Mouse (Mus musculus): ENCODE data around the gene Cep128. TPM values are rescaled to one million over a fixed set of nuclear protein-coding genes. Genes with fewer than 3 reads are reported as not detected.

Cep128 gene
- polyA plus RNA-seq, 1 experiment from 2014 or later = 5.5 TPM

DNA sequence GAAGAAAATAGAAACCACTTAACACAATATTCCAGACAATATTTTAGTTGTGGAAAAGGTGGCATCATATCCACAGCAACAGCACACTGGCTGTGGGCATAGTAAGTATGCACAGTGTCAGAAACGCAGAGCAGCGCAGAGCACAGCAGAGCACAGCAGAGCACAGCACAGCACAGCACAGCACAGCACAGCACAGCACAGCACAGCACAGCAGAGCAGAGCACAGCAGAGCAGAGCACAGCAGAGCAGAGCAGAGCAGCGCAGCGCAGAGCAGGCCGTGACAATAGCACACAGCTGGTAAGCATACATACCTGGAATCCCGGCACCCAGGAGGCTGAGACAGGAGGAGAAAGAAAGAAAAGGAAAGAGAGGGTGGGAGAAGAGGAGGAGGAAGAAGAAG is 129.4 kb downstream of the Cep128 start:
- WGBS = 94% methylated on average over 6 of the region's 6 CpGs

GRCm38 (mm10) chr12:91220609-91221008 is 163.6 kb downstream of the Cep128 start:
- H3K27ac ChIP-seq = no peak overlapping the region
- H3K9ac ChIP-seq (replicated peaks) = no peak overlapping the region
- H3K4me3 ChIP-seq (replicated peaks) = no peak overlapping the region
- H3K27me3 ChIP-seq = no peaks in the 10 kb centered on the region
- no peaks in the 10 kb centered on the region for H3K4me1 ChIP-seq (replicated peaks)
- no peaks in the 10 kb centered on the region for H3K9me3 ChIP-seq
- no peak for ATAC-seq
- 84% methylated on average over 7 of the region's 7 CpGs for WGBS
- H3K4me2 ChIP-seq (replicated peaks) = no peak overlapping the region
- peaks cover 3% of the 10 kb centered on the region; the same call in 1 of the 2 replicates for H3K36me3 ChIP-seq

More for the DNA sequence above, 129.4 kb downstream of the Cep128 start:
- Histone ChIP-seq H3K4me2 (replicated peaks) (no peak overlapping the region), H3K36me3 (no peaks in the 10 kb centered on the region), H3K27ac (no peak overlapping the region), H3K27me3 (no peaks in the 10 kb centered on the region), H3K4me1 (replicated peaks) (no peaks in the 10 kb centered on the region), H3K9ac (replicated peaks) (no peak overlapping the region), H3K4me3 (replicated peaks) (no peak overlapping the region), H3K9me3 (no peaks in the 10 kb centered on the region)
- ATAC-seq = no peak

- H3K9me3 ChIP-seq = no peaks in the 10 kb centered on the region
- no peaks in the 10 kb centered on the region for H3K27me3 ChIP-seq
- H3K36me3 ChIP-seq = no peaks in the 10 kb centered on the region
- no peak overlapping the region for H3K4me3 ChIP-seq (replicated peaks)
- no peak overlapping the region for H3K9ac ChIP-seq (replicated peaks)
- WGBS = 94% methylated on average over 3 of the region's 3 CpGs
- H3K4me1 ChIP-seq (replicated peaks) = no peaks in the 10 kb centered on the region
- H3K4me2 ChIP-seq (replicated peaks) = no peak overlapping the region
- no peak overlapping the region for H3K27ac ChIP-seq
- ATAC-seq = no peak
These were observed 178.7 kb downstream of the Cep128 start for GRCm38 (mm10) chr12:91205550-91205949.

DNA sequence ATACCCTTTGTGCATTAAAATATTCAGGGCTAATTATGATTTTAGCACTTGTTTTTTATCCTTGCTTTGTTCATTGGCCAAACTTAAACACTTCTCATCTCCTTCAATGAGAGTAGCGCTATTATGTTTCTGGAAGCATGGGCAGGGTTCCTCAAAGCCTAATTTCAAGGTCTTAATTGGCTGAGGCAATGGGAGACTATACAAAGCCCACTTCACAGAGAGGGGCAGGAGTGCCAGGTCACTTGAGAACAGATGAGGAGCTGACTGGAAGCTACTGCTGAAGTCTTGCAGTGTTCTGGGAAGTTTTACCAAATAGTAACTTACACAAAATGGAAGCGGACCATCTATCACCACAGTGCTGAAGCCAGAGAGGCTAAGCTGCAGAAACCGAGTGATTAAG is 179.9 kb downstream of the Cep128 start:
- Histone ChIP-seq H3K27ac (no peak overlapping the region), H3K4me2 (replicated peaks) (no peak overlapping the region), H3K4me3 (replicated peaks) (no peak overlapping the region), H3K36me3 (no peaks in the 10 kb centered on the region), H3K27me3 (no peaks in the 10 kb centered on the region), H3K9me3 (no peaks in the 10 kb centered on the region), H3K9ac (replicated peaks) (no peak overlapping the region), H3K4me1 (replicated peaks) (no peaks in the 10 kb centered on the region)
- no peak for ATAC-seq
- WGBS = 81% methylated on average over 3 of the region's 3 CpGs

GRCm38 (mm10) chr12:91202496-91202895 is 181.7 kb downstream of the Cep128 start:
- no peaks in the 10 kb centered on the region for H3K27me3 ChIP-seq
- 82% methylated on average over 1 of the region's 1 CpGs for WGBS
- H3K9ac ChIP-seq (replicated peaks) = no peak overlapping the region
- H3K4me1 ChIP-seq (replicated peaks) = no peaks in the 10 kb centered on the region
- no peaks in the 10 kb centered on the region for H3K9me3 ChIP-seq
- no peak overlapping the region for H3K4me3 ChIP-seq (replicated peaks)
- no peak for ATAC-seq
- no peaks in the 10 kb centered on the region for H3K36me3 ChIP-seq
- H3K27ac ChIP-seq = no peak overlapping the region
- no peak overlapping the region for H3K4me2 ChIP-seq (replicated peaks)

DNA sequence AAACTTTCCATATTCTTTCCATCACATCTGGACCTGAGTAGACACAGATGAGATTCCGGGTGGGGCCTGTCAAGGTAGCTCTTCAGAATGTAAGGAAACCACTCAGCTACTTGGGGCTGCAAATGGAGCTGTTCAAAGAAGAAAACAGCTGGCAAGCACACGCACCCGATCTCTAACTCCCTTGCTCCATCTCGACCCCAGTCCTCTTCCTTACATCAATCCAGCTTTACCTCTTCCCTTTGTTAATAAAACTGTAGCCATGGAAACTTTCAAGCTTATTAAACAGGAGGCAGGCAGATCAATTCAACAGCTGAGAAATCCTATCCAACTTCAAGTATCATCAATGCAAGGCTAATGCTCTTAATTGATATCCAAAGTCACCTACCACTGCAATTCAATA is 195.1 kb downstream of the Cep128 start:
- no peak overlapping the region for H3K27ac ChIP-seq
- H3K4me2 ChIP-seq (replicated peaks) = no peak overlapping the region
- peaks cover 5% of the 10 kb centered on the region; the same call in 1 of the 2 replicates for H3K4me1 ChIP-seq (replicated peaks)
- H3K9ac ChIP-seq (replicated peaks) = no peak overlapping the region
- H3K9me3 ChIP-seq = no peaks in the 10 kb centered on the region
- no peaks in the 10 kb centered on the region for H3K27me3 ChIP-seq
- WGBS = 38% methylated on average over 4 of the region's 4 CpGs
- H3K36me3 ChIP-seq = no peaks in the 10 kb centered on the region
- no peak for ATAC-seq
- H3K4me3 ChIP-seq (replicated peaks) = no peak overlapping the region

DNA sequence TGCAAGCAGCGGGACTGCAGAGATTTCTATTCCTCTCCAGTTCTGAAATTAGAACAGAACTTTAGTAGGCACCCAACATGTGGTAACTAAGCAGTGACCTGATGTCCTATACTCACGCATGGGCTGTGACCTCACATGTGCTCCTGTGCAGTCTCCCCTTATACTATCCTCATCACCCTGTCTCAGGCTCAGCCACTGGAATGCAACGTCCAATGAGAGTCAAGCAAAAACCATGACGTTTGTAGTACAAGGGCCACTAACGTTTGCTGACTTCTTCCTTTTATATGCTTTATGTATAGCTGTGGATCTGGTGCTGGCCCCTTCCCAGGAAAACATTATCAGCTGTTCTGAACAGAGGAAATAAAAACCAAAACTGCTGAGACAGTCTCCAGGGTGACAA is 198.6 kb downstream of the Cep128 start:
- no peaks in the 10 kb centered on the region for H3K9me3 ChIP-seq
- H3K27ac ChIP-seq = no peak overlapping the region
- ATAC-seq = no peak
- no peaks in the 10 kb centered on the region for H3K27me3 ChIP-seq
- no peak overlapping the region for H3K4me2 ChIP-seq (replicated peaks)
- H3K36me3 ChIP-seq = no peaks in the 10 kb centered on the region
- H3K4me1 ChIP-seq (replicated peaks) = peaks cover 5% of the 10 kb centered on the region; the same call in 1 of the 2 replicates
- H3K9ac ChIP-seq (replicated peaks) = no peak overlapping the region
- 71% methylated on average over 5 of the region's 5 CpGs for WGBS
- H3K4me3 ChIP-seq (replicated peaks) = no peak overlapping the region

DNA sequence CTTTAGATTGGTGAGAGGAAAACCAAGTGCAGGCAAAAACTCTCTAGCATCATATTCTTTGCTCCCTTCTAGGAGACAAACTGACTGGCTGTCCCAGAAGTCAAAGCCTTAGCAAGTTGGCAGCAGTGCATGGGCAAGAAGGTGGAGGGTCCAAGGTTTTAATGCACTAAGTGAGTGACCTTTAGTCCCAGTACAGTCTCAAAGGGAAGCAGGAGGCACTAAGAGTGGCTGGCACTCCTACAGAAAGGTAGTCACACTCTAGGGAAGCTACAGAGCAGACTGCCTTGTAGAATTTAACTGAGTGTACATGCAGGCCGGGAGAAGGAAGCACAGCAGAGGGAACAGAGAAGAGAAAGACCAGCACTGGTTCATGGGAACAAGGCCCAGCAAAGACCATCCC is 199.6 kb downstream of the Cep128 start:
- no peak for ATAC-seq
- whole genome bisulfite sequencing = 87% methylated on average over 1 of the region's 1 CpGs
- no peaks in the 10 kb centered on the region for H3K36me3 ChIP-seq
- no peak overlapping the region for H3K4me2 ChIP-seq (replicated peaks)
- peaks cover 5% of the 10 kb centered on the region; the same call in 1 of the 2 replicates for H3K4me1 ChIP-seq (replicated peaks)
- no peaks in the 10 kb centered on the region for H3K9me3 ChIP-seq
- no peak overlapping the region for H3K4me3 ChIP-seq (replicated peaks)
- H3K27ac ChIP-seq = no peak overlapping the region
- H3K27me3 ChIP-seq = no peaks in the 10 kb centered on the region
- no peak overlapping the region for H3K9ac ChIP-seq (replicated peaks)

DNA sequence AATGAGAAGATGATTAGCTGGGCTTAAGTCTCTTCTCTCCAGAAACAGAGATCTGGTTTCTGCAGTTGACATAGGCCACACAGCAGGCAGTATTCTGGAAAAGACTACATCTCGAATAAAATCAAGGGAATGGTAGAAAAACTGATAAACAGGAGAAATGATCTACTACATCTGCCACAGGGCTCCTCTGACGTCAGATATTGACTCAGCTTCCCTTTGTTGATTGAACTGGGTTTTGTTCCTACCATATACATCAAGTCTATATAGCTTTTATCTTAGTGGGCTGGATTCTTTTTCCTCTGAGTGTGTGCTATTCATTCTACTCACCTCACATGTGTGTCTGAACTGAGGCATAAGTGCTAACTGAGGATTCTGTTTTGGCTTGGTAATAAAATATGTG is 200.3 kb downstream of the Cep128 start:
- H3K9me3 ChIP-seq = no peaks in the 10 kb centered on the region
- peaks cover 5% of the 10 kb centered on the region; the same call in 1 of the 2 replicates for H3K4me1 ChIP-seq (replicated peaks)
- H3K36me3 ChIP-seq = no peaks in the 10 kb centered on the region
- H3K4me3 ChIP-seq (replicated peaks) = no peak overlapping the region
- WGBS = 80% methylated on average over 2 of the region's 2 CpGs
- no peak overlapping the region for H3K4me2 ChIP-seq (replicated peaks)
- ATAC-seq = no peak
- no peak overlapping the region for H3K9ac ChIP-seq (replicated peaks)
- H3K27ac ChIP-seq = no peak overlapping the region
- no peaks in the 10 kb centered on the region for H3K27me3 ChIP-seq

DNA sequence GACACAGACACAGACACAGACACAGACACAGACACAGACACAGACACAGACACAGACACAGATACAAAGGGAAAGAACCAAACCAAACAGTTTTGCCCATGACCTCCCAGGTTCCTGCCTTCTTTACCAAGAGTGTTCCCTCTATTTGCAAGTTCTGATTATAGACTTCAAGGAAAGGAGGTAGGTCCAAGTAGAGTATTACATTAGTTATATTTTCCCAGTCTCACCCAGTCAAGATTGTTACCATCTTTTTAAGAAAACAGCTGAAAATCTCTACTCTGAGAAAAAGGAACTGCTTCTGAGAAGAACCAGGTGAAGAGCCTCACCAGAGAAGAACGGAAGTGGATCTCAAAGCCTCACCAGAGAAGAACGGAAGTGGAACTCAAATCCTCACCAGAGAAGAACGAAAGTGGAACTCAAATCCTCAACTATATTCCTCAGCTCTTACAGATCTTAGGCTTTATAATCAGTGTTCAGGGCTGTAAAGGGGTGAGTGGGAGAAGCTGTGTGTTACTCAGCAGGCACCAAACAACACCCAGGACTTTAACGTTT is 200.8 kb downstream of the Cep128 start:
- Histone ChIP-seq H3K9me3 (no peaks in the 10 kb centered on the region), H3K9ac (replicated peaks) (no peak overlapping the region), H3K4me1 (replicated peaks) (peaks cover 5% of the 10 kb centered on the region; the same call in 1 of the 2 replicates), H3K27ac (no peak overlapping the region), H3K4me3 (replicated peaks) (no peak overlapping the region), H3K4me2 (replicated peaks) (no peak overlapping the region), H3K27me3 (no peaks in the 10 kb centered on the region), H3K36me3 (no peaks in the 10 kb centered on the region)
- ATAC-seq = no peak
- 91% methylated on average over 4 of the region's 4 CpGs for WGBS

DNA sequence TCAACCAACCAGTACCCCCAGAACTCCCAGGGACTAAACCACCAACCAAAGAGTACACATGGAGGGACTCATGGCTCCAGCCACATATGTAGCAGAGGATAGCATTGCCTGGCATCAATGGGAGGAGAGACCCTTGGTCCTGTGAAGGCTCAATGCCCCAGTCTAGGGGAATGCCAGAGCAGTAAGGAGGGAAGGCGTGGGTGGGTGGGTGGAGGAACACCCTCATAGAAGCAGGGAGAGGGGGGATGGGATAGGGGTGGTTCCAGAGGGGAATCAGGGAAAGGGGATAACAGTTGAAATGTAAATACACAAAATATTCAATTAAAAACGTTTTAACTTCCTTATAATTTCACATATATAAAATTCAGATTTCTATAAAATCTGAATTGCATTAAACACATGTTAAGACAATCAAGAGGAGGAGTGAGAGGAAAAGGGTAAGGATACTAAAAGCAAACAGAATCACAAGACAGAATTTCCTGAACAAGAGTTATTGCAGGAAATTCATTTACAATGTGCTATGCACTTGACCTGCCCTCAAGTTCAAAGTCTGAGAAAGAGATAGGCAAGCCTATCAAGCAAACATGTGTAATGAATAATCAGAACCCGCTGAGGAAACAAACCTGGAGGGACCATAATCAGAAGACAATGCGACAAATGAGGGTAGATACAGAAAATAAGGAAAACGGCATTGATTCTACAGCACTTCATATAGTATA is 207.2 kb downstream of the Cep128 start:
- Histone ChIP-seq H3K4me1 (replicated peaks) (no peaks in the 10 kb centered on the region), H3K27me3 (no peaks in the 10 kb centered on the region), H3K9me3 (no peaks in the 10 kb centered on the region), H3K36me3 (no peaks in the 10 kb centered on the region), H3K4me2 (replicated peaks) (no peak overlapping the region), H3K9ac (replicated peaks) (no peak overlapping the region), H3K27ac (no peak overlapping the region), H3K4me3 (replicated peaks) (no peak overlapping the region)
- ATAC-seq = no peak
- 83% methylated on average over 5 of the region's 5 CpGs for WGBS

DNA sequence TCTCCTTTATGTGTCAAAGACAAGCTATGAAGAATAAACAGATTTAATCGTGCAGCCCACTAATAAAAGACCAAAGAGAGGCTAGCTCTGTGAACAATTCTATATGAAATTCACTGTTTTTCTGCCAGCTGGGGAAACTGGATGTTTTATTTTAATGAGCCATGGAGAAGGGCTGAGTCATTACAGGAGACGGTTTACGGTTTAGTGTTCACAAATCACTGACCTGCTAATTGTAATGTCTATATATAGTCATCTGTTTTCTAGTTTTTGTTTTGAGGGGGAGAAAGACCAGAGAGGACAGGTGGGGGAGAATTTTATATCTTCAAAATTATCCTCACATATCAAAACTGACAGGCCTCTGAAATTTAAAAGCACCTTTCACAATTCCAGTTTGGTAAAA is 212.6 kb downstream of the Cep128 start:
- 85% methylated on average over 3 of the region's 3 CpGs for WGBS

More for the DNA sequence above, 212.6 kb downstream of the Cep128 start:
- H3K27me3 ChIP-seq = no peaks in the 10 kb centered on the region
- no peaks in the 10 kb centered on the region for H3K4me1 ChIP-seq (replicated peaks)
- H3K27ac ChIP-seq = no peak overlapping the region
- H3K9ac ChIP-seq (replicated peaks) = no peak overlapping the region
- ATAC-seq = no peak
- no peaks in the 10 kb centered on the region for H3K36me3 ChIP-seq
- no peak overlapping the region for H3K4me2 ChIP-seq (replicated peaks)
- H3K9me3 ChIP-seq = no peaks in the 10 kb centered on the region
- H3K4me3 ChIP-seq (replicated peaks) = no peak overlapping the region

Data from midbrain, embryonic 13.5 days (tissue).